Mouse (Mus musculus) C2C12 (cell line): ENCODE measurements around the gene Atg4a-ps. TPM values are rescaled to one million over a fixed set of nuclear protein-coding genes. Genes with fewer than 3 reads are reported as not detected.

Source experiments
- H3K27me3 ChIP-seq: one replicate; pipeline ENCODE4 v1.6.1; 2011; ENCODE audit not compliant: control insufficient read depth, insufficient read depth, insufficient read length
- H3K36me3 ChIP-seq: one replicate; pipeline ENCODE4 v1.6.1; 2011; ENCODE audit not compliant: control insufficient read depth, insufficient read depth
- H3K4me3 ChIP-seq: one replicate; pipeline ENCODE4 v1.5.1; 2011; ENCODE audit warnings: mild to moderate bottlenecking, control low read depth; ENCODE audit not compliant: poor library complexity, insufficient read depth, severe bottlenecking
- H3K79me2 ChIP-seq: one replicate; pipeline ENCODE4 v1.6.1; 2011; ENCODE audit not compliant: control insufficient read depth, insufficient read depth
- H3K79me3 ChIP-seq: one replicate; pipeline ENCODE4 v1.6.1; 2011; ENCODE audit warnings: low read depth, control low read depth
- H3ac ChIP-seq: one replicate; pipeline ENCODE3; 2011; ENCODE audit warnings: low read depth; ENCODE audit not compliant: control insufficient read depth, insufficient read length
- CEBPB ChIP-seq: IDR thresholded peaks from one replicate; pipeline ENCODE4 v1.6.1; 2011; ENCODE audit warnings: low read depth, mild to moderate bottlenecking, control low read depth, moderate library complexity
- CTCF ChIP-seq: IDR thresholded peaks from one replicate; pipeline ENCODE4 v1.5.1; 2011; ENCODE audit not compliant: control insufficient read depth, insufficient read depth, insufficient read length
- FOSL1 ChIP-seq: IDR thresholded peaks from one replicate; pipeline ENCODE4 v1.8.0; 2011; ENCODE audit warnings: mild to moderate bottlenecking, low read length; ENCODE audit not compliant: poor library complexity, insufficient read depth, severe bottlenecking
- MAX ChIP-seq: IDR thresholded peaks from one replicate; pipeline ENCODE4 v1.6.1; 2011; ENCODE audit warnings: mild to moderate bottlenecking, control low read depth
- MYOD1 ChIP-seq: IDR thresholded peaks from one replicate; pipeline ENCODE4 v1.6.1; 2011; ENCODE audit warnings: low read depth; ENCODE audit not compliant: control insufficient read depth, insufficient read length
- MYOG ChIP-seq: IDR thresholded peaks from one replicate; pipeline ENCODE4 v1.6.1; 2011; ENCODE audit not compliant: control insufficient read depth, insufficient read length; ENCODE audit errors: extremely low read depth
- USF1 ChIP-seq: IDR thresholded peaks from one replicate; pipeline ENCODE4 v1.6.1; 2011; ENCODE audit warnings: low read depth, mild to moderate bottlenecking, control low read depth, moderate library complexity
- polyA plus RNA-seq: library from polyadenylated mRNA; unstranded; fragments of >200 nt; fragmentation: generic; extraction: Trizol; gene quantifications from one replicate; pipeline ENCODE4 v1.2.1, GENCODE M21; 2012; ENCODE audit warnings: missing spikeins

Atg4a-ps gene
- polyA plus RNA-seq, 1 experiment, result 0.04 TPM

- H3K79me2 ChIP-seq, result no peaks in the 10 kb centered on the region
- H3K79me3 ChIP-seq, result no peaks in the 10 kb centered on the region
- no peak overlapping the region for H3K4me3 ChIP-seq
- no peaks in the 10 kb centered on the region for H3K36me3 ChIP-seq
- no peak overlapping the region for H3ac ChIP-seq
- H3K27me3 ChIP-seq, result no peaks in the 10 kb centered on the region
- TF ChIP-seq MYOD1, result no peak
- TF ChIP-seq CTCF, result no peak
- TF ChIP-seq MAX, result no peak
- TF ChIP-seq FOSL1, result no peak
- no peak for TF ChIP-seq CEBPB
- no peak for TF ChIP-seq MYOG
- no peak for TF ChIP-seq USF1
These were observed 36.6 kb upstream of the Atg4a-ps start for GRCm38 (mm10) chr3:103682473-103682872.

GRCm38 (mm10) chr3:103678811-103679210 lies 32.9 kb upstream of the Atg4a-ps start:
- H3K27me3 ChIP-seq, result no peaks in the 10 kb centered on the region
- TF ChIP-seq FOSL1 (no peak), MYOG (no peak), CEBPB (no peak), MAX (no peak), CTCF (no peak), USF1 (no peak), MYOD1 (no peak)
- H3K4me3 ChIP-seq, result no peak overlapping the region
- H3K36me3 ChIP-seq, result no peaks in the 10 kb centered on the region
- no peaks in the 10 kb centered on the region for H3K79me3 ChIP-seq
- no peak overlapping the region for H3ac ChIP-seq
- no peaks in the 10 kb centered on the region for H3K79me2 ChIP-seq

- Histone ChIP-seq H3K4me3 (no peak overlapping the region), H3K79me3 (no peaks in the 10 kb centered on the region), H3K79me2 (no peaks in the 10 kb centered on the region), H3ac (no peak overlapping the region), H3K27me3 (no peaks in the 10 kb centered on the region), H3K36me3 (no peaks in the 10 kb centered on the region)
- no peak for TF ChIP-seq FOSL1
- no peak for TF ChIP-seq USF1
- TF ChIP-seq CEBPB, result no peak
- TF ChIP-seq CTCF, result no peak
- no peak for TF ChIP-seq MYOG
These were observed 26.8 kb upstream of the Atg4a-ps start for GRCm38 (mm10) chr3:103672716-103673115.

- no peak for TF ChIP-seq CEBPB
- no peak for TF ChIP-seq USF1
- TF ChIP-seq FOSL1, result no peak
- TF ChIP-seq CTCF, result no peak
- TF ChIP-seq MAX, result no peak
- TF ChIP-seq MYOG, result no peak
- no peak for TF ChIP-seq MYOD1
- no peaks in the 10 kb centered on the region for H3K79me3 ChIP-seq
- H3K79me2 ChIP-seq, result no peaks in the 10 kb centered on the region
- H3ac ChIP-seq, result no peak overlapping the region
- H3K36me3 ChIP-seq, result no peaks in the 10 kb centered on the region
- no peaks in the 10 kb centered on the region for H3K27me3 ChIP-seq
- H3K4me3 ChIP-seq, result no peak overlapping the region
These were observed 26.2 kb upstream of the Atg4a-ps start for GRCm38 (mm10) chr3:103672113-103672512.

- H3K79me3 ChIP-seq, result no peaks in the 10 kb centered on the region
- H3K79me2 ChIP-seq, result no peaks in the 10 kb centered on the region
- H3K36me3 ChIP-seq, result no peaks in the 10 kb centered on the region
- H3K27me3 ChIP-seq, result no peaks in the 10 kb centered on the region
- no peak overlapping the region for H3ac ChIP-seq
- no peak for TF ChIP-seq MYOG
- no peak for TF ChIP-seq USF1
- TF ChIP-seq MAX, result no peak
- TF ChIP-seq CTCF, result no peak
- no peak for TF ChIP-seq MYOD1
- TF ChIP-seq CEBPB, result no peak
- TF ChIP-seq FOSL1, result no peak
- H3K4me3 ChIP-seq, result no peak overlapping the region
These were observed 17.5 kb upstream of the Atg4a-ps start for GRCm38 (mm10) chr3:103663385-103663784.

- no peak for TF ChIP-seq FOSL1
- TF ChIP-seq MYOD1, result no peak
- no peak for TF ChIP-seq MYOG
- TF ChIP-seq CTCF, result no peak
- TF ChIP-seq CEBPB, result no peak
- TF ChIP-seq USF1, result no peak
- no peak for TF ChIP-seq MAX
- no peaks in the 10 kb centered on the region for H3K79me2 ChIP-seq
- H3K79me3 ChIP-seq, result no peaks in the 10 kb centered on the region
- no peak overlapping the region for H3ac ChIP-seq
- H3K27me3 ChIP-seq, result no peaks in the 10 kb centered on the region
- no peaks in the 10 kb centered on the region for H3K36me3 ChIP-seq
- no peak overlapping the region for H3K4me3 ChIP-seq
These were observed 15.8 kb upstream of the Atg4a-ps start for GRCm38 (mm10) chr3:103661714-103662113.
